Mouse (Mus musculus) G1E (cell line): ENCODE data around the gene Cxcr3. TPM values are rescaled to one million over a fixed set of nuclear protein-coding genes. Genes with fewer than 3 reads are reported as not detected.

Experiments
- ATAC-seq: 2 replicates; pipeline ENCODE4 v1.8.0; 2016; ENCODE audit warnings: mild to moderate bottlenecking; ENCODE audit not compliant: insufficient number of reproducible peaks, poor library complexity, low FRiP score, severe bottlenecking; ENCODE audit errors: extremely low read depth
- DNase-seq: peaks from one replicate; pipeline ENCODE4 v3.0.0; 2012; ENCODE audit warnings: low spot score
- H3K27me3 ChIP-seq: 2 replicates; pipeline ENCODE4 v1.6.1; 2012; ENCODE audit warnings: mild to moderate bottlenecking, low read length, inconsistent platforms; ENCODE audit not compliant: insufficient read depth
- H3K36me3 ChIP-seq: replicated peaks from 2 replicates; pipeline ENCODE3; 2012; ENCODE audit warnings: mild to moderate bottlenecking, inconsistent platforms
- H3K4me1 ChIP-seq: 2 replicates; pipeline ENCODE4 v1.6.1; 2012; ENCODE audit warnings: low read depth, low read length, inconsistent platforms, mixed read lengths; ENCODE audit not compliant: insufficient read depth
- H3K4me3 ChIP-seq: 2 replicates; pipeline ENCODE4 v1.5.1; 2012; ENCODE audit warnings: low read depth, mild to moderate bottlenecking, inconsistent platforms, low read length, moderate library complexity, mixed read lengths
- H3K9me3 ChIP-seq: replicated peaks from 2 replicates; pipeline ENCODE4 v1.6.1; 2012; ENCODE audit warnings: inconsistent platforms
- CTCF ChIP-seq: IDR thresholded peaks from 2 replicates; pipeline ENCODE4 v1.5.1; 2012; ENCODE audit warnings: low read depth, low read length, inconsistent platforms, mixed read lengths
- GATA1 ChIP-seq: IDR thresholded peaks from 2 replicates; pipeline ENCODE4 v1.6.1; 2012; ENCODE audit warnings: borderline replicate concordance, low read length, inconsistent platforms, mixed read lengths
- GATA2 ChIP-seq: IDR thresholded peaks from 2 replicates; pipeline ENCODE4 v1.6.1; 2012; ENCODE audit warnings: low read depth, low read length, inconsistent platforms, borderline replicate concordance
- POLR2AphosphoS5 ChIP-seq: IDR thresholded peaks from 2 replicates; pipeline ENCODE4 v1.6.1; 2012; ENCODE audit warnings: low read depth, low read length, inconsistent platforms; ENCODE audit not compliant: insufficient replicate concordance
- TAL1 ChIP-seq: conservative IDR thresholded peaks from 2 replicates; pipeline ENCODE4 v1.6.1; 2012; ENCODE audit warnings: low read depth, low read length, inconsistent platforms, mixed read lengths
- polyA plus RNA-seq: library from polyadenylated mRNA; stranded (reverse); fragments of >175 nt; gene quantifications from 2 replicates; pipeline ENCODE4 v1.2.3, GENCODE M21; 2012
- total RNA-seq, 2 experiments: library from RNA; stranded (forward) in 1 of 2; stranded (reverse) in 1 of 2; fragments of 200-1000 nt in 1 of 2; fragments of >200 nt in 1 of 2; fragmentation: Nextera tagmentation in 1 of 2; gene quantifications; 2 replicates each; pipeline ENCODE4 v1.2.3; 2014 to 2017

Gene Cxcr3
- total and polyA plus RNA-seq, 3 experiments, result not detected

GRCm38 (mm10) chrX:101732644-101733043, 1.4 kb downstream of the Cxcr3 start:
- TF ChIP-seq GATA1, result no peak
- no peak for TF ChIP-seq GATA2
- no peak for TF ChIP-seq TAL1
- no peak for TF ChIP-seq CTCF
- no peak for TF ChIP-seq POLR2AphosphoS5
- Histone ChIP-seq H3K4me1 (no peaks in the 10 kb centered on the region), H3K9me3 (no peaks in the 10 kb centered on the region), H3K36me3 (no peaks in the 10 kb centered on the region), H3K4me3 (no peak overlapping the region), H3K27me3 (no peaks in the 10 kb centered on the region)
- DNase-seq (no peak), ATAC-seq (no peak)

DNA sequence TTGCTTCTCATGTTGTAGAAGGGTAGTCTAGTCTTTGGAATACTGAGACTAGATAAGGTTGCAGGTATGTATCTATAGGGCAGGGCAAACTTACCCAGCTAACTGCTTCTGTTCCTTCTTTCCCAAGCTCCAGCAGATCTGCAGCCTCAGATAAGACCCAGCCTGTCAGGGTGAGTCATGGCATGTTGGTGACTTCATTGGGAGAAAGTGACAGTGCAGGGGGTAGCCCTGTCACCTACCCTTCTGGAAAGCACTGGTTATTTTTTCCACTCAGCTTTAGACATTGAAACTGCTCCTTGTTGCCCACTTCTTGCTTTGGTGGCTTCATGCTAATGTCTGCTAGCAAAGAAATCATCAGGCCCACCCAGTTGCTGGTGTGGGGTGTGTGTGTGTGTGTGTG, 4.1 kb downstream of the Cxcr3 start:
- H3K4me3 ChIP-seq, result no peak overlapping the region
- H3K4me1 ChIP-seq, result no peaks in the 10 kb centered on the region
- TF ChIP-seq CTCF (no peak), GATA1 (no peak), POLR2AphosphoS5 (no peak), GATA2 (no peak), TAL1 (no peak)
- no peaks in the 10 kb centered on the region for H3K9me3 ChIP-seq
- H3K36me3 ChIP-seq, result no peaks in the 10 kb centered on the region
- DNase-seq, result no peak
- no peaks in the 10 kb centered on the region for H3K27me3 ChIP-seq
- ATAC-seq, result no peak

DNA sequence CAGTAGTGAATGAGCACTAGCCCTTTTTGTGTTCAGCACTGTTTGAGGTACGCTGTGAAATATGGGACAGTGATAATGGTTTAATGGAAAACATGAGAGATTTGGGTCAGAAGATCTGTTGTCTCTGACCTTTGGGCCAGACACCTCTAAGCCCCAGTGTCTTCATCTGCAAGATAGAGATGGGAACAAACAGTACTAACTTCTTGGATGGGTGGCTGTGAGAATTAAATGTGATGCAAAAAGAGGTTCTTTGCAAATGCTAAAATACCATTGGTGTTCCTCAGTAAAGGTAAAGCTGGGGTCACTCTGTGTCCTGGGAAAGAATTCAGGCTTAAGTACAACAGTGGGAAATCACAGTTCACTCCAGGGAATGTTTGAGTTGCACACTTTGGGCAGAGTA, 13.7 kb downstream of the Cxcr3 start:
- no peaks in the 10 kb centered on the region for H3K4me1 ChIP-seq
- no peaks in the 10 kb centered on the region for H3K9me3 ChIP-seq
- H3K27me3 ChIP-seq, result no peaks in the 10 kb centered on the region
- TF ChIP-seq GATA2 (no peak), CTCF (no peak)
- H3K4me3 ChIP-seq, result no peak overlapping the region
- H3K36me3 ChIP-seq, result no peaks in the 10 kb centered on the region
- DNase-seq (no peak), ATAC-seq (no peak)

DNA sequence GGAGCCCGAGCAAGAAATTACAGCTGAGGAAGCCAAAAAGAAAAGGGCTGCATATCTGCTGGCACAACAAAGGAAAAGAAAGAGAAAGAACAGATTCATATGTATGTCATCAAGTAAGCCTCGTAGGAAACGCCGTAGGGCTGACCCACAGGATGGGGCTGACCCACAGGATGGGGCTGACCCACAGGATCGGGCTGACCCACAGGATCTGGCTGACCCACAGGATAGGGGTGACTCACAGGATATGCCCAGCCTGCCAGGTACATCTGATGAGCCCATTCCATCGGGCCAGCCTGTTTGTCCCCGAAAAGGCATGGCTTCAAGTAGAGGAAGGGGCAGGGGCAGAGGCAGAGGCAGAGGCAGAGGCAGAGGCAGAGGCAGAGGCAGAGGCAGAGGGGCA, 29.0 kb downstream of the Cxcr3 start:
- TF ChIP-seq POLR2AphosphoS5, result no peak
- TF ChIP-seq CTCF, result no peak
- TF ChIP-seq GATA1, result no peak
- no peak for TF ChIP-seq TAL1
- no peak for TF ChIP-seq GATA2
- no peak overlapping the region for H3K4me3 ChIP-seq
- no peaks in the 10 kb centered on the region for H3K36me3 ChIP-seq
- ATAC-seq (no peak), DNase-seq (no peak)
- H3K4me1 ChIP-seq, result no peaks in the 10 kb centered on the region
- no peaks in the 10 kb centered on the region for H3K27me3 ChIP-seq
- H3K9me3 ChIP-seq, result no peaks in the 10 kb centered on the region

DNA sequence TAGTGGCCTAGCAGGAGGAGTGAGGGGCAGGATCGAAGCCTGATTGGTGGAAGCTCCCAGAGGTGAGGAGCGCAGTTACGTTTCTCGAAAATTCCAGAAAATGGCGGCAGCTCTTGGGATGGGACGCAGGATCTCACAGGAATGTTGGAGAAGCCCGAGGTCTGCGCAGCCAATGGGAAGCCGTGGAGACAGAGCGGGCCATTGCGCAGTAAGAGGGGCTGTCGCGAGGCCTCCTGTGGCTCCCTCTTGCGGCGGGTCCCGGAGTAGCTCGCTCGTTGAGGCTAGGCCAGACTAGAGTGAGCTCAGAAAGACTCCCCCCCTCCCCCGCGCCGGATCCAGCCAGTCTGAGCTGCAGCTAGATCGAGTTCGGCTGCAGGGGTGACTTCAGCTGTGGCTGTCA, 35.8 kb downstream of the Cxcr3 start:
- no peaks in the 10 kb centered on the region for H3K4me1 ChIP-seq
- H3K9me3 ChIP-seq, result peaks cover 14% of the 10 kb centered on the region
- peaks cover 4% of the 10 kb centered on the region; the same call in 1 of the 2 replicates for H3K27me3 ChIP-seq
- ATAC-seq (no peak), DNase-seq (no peak)
- no peaks in the 10 kb centered on the region for H3K36me3 ChIP-seq
- TF ChIP-seq TAL1, result no peak
- H3K4me3 ChIP-seq, result no peak overlapping the region

DNA sequence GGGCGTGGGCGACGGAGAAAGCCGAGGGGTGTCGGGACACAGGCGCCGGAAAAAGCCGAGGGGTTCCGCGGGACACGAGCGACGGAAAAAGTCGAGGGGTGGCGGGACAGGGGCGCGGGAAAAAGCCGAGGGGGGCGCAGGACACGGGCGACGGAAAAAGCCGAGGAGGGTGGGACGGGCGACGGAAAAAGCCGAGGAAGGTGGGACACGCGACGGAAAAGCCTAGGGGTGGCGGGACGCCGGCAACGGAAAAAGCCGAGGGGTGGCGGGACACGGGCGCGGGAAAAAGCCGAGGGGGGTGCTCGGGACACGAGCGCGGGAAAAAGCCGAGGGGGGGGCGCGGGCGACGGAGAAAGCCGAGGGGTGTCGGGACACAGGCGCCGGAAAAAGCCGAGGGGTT, 36.5 kb downstream of the Cxcr3 start:
- no peaks in the 10 kb centered on the region for H3K4me1 ChIP-seq
- DNase-seq (no peak), ATAC-seq (no peak)
- no peaks in the 10 kb centered on the region for H3K36me3 ChIP-seq
- H3K27me3 ChIP-seq, result peaks cover 4% of the 10 kb centered on the region; the same call in 1 of the 2 replicates
- peaks cover 14% of the 10 kb centered on the region for H3K9me3 ChIP-seq
- no peak for TF ChIP-seq GATA2
- no peak for TF ChIP-seq TAL1
- TF ChIP-seq CTCF, result no peak
- no peak for TF ChIP-seq GATA1
- no peak for TF ChIP-seq POLR2AphosphoS5
- H3K4me3 ChIP-seq, result no peak overlapping the region

GRCm38 (mm10) chrX:101695686-101696085, 38.4 kb downstream of the Cxcr3 start:
- ATAC-seq, result no peak
- DNase-seq, result no peak
- H3K4me1 ChIP-seq, result no peaks in the 10 kb centered on the region
- peaks cover 14% of the 10 kb centered on the region for H3K9me3 ChIP-seq
- no peak for TF ChIP-seq GATA1
- no peak for TF ChIP-seq POLR2AphosphoS5
- TF ChIP-seq CTCF, result no peak
- TF ChIP-seq TAL1, result no peak
- no peak for TF ChIP-seq GATA2
- no peaks in the 10 kb centered on the region for H3K36me3 ChIP-seq
- no peak overlapping the region for H3K4me3 ChIP-seq
- H3K27me3 ChIP-seq, result peaks cover 4% of the 10 kb centered on the region; the same call in 1 of the 2 replicates

Other genes starting within 250 kb of the Cxcr3 start
- 141 and 150 TPM in 2 replicates for gene Taf1, start 201.5 kb downstream of the Cxcr3 start, total RNA-seq (2014; fragmentation: Nextera tagmentation)
- 114 and 141 TPM in 2 replicates for gene Taf1, start 201.5 kb downstream of the Cxcr3 start, total RNA-seq (2017)
- 5.8 and 7.4 TPM in 2 replicates for gene Taf1, start 201.5 kb downstream of the Cxcr3 start, polyA plus RNA-seq
- gene Ogt, start 94.2 kb downstream of the Cxcr3 start, total RNA-seq (2014; fragmentation: Nextera tagmentation), result 609 and 615 TPM in 2 replicates
- 173 TPM in 2 replicates for gene Ogt, start 94.2 kb downstream of the Cxcr3 start, total RNA-seq (2017)
- gene Ogt, start 94.2 kb downstream of the Cxcr3 start, polyA plus RNA-seq, result 4.6 and 6.1 TPM in 2 replicates
- gene Gm4779, start 60.2 kb upstream of the Cxcr3 start, total RNA-seq (2014; fragmentation: Nextera tagmentation), result not detected in 2 replicates
- gene Gm4779, start 60.2 kb upstream of the Cxcr3 start, total RNA-seq (2017), result not detected in 2 replicates
- not detected in 2 replicates for gene Gm4779, start 60.2 kb upstream of the Cxcr3 start, polyA plus RNA-seq
- not detected in 2 replicates for gene 8030474K03Rik, start 60.4 kb upstream of the Cxcr3 start, total RNA-seq (2014; fragmentation: Nextera tagmentation)
- not detected in 2 replicates for gene 8030474K03Rik, start 60.4 kb upstream of the Cxcr3 start, total RNA-seq (2017)
- gene 8030474K03Rik, start 60.4 kb upstream of the Cxcr3 start, polyA plus RNA-seq, result not detected in 2 replicates
- not detected in 2 replicates for gene Nhsl2, start 115.1 kb upstream of the Cxcr3 start, total RNA-seq (2014; fragmentation: Nextera tagmentation)
- 0.05 and 0.17 TPM in 2 replicates for gene Nhsl2, start 115.1 kb upstream of the Cxcr3 start, total RNA-seq (2017)
- gene Nhsl2, start 115.1 kb upstream of the Cxcr3 start, polyA plus RNA-seq, result under 0.01 and 0.02 TPM in 2 replicates